Mouse (Mus musculus): ENCODE measurements around the gene Mpzl2.

The Mpzl2 gene

DNA sequence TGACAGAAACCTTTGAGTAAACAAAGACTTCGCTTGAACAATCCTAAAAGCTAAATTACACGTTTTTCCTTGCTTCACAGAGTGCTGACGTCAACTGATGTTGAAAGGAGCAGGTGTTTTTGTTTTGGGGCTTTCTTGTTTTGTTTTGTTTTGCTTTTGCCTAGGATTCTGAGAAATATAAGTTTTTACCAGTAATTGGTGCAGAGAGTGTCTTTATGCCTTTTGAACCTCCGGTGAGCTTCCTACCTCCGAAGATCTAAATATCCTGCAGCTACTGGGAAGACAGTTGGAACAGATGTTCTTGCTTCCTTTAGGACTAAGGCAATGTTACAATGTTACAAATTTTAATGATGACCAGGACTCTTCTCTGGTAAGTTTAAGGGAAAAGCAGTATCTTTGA is at the start of gene Mpzl2:
Gene Mpzl2, plus strand, starts transcription at position 301 of the 400 bp plus-strand sequence.
- DNase-seq: no peak

DNA sequence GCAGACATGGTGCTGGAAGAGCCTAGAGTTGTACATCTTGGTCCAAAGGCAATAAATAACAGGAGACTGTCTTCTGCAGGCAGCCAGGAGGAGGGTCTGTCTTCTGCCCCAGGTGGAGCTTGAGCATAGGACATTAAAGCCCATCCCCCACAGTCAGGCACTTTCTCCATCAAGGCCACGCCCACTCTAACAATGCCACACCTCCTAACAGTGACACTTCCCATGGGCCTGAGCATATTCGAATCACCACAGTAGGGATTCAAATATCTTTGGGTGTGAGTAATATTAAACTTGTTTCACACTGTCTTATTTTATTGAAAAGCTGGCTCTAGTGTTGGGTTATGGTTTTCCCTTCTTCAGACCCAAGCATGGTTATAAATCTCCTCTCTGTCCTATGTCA is 47.8 kb upstream of the Mpzl2 start:
- DNase-seq: no peak

GRCm38 (mm10) chr9:44992271-44992670 is 47.3 kb upstream of the Mpzl2 start:
- DNase-seq: no peak

GRCm38 (mm10) chr9:44993268-44993667 is 46.3 kb upstream of the Mpzl2 start:
- no peak for DNase-seq

- DNase-seq: no peak
Measured at GRCm38 (mm10) chr9:44994962-44995361, 44.6 kb upstream of the Mpzl2 start.

DNA sequence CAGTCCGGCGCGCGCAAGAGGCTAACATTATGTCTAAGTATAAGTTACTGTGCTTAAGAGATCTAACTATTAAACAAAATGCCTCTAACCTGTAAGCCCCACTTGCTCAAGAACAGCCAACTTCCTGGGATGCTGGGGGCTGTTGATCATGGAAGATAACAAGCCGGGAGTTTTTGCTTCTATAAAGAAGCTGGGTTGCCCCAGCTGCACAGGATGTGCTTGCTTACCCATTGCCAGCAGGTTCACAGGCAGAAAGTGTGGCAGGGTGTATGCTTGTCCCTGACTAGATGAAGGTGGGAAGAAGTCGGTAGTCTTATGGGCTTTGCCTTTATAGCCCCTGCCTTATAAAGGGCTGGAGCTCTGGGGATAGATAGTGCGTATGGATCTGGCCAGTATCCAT is 43.0 kb upstream of the Mpzl2 start:
- DNase-seq: peak; percentile 67

DNA sequence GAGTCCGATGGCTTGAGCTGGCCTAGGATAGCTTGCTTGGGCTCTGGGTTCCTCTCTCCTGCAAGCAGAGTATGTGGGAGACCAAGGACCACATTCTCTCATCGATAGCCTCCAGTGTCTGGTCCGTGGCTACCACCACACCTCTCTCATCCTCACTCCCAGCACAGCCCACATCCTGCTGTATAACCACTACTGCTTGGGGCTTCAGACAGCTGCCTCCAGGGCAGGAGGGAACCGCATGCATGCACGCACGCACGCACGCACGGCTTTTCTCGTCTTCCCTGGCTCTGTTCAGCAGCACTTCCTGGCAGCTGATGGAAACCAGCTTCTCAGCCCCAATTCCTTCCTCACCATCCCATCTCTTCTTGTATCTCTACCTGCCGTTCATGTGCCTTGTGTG is 41.5 kb upstream of the Mpzl2 start:
- peak; percentile 60 for DNase-seq

GRCm38 (mm10) chr9:44999171-44999570 is 40.4 kb upstream of the Mpzl2 start:
- DNase-seq: peak; percentile 56

- no peak for DNase-seq
Measured at GRCm38 (mm10) chr9:44999776-45000175, 39.8 kb upstream of the Mpzl2 start.

DNA sequence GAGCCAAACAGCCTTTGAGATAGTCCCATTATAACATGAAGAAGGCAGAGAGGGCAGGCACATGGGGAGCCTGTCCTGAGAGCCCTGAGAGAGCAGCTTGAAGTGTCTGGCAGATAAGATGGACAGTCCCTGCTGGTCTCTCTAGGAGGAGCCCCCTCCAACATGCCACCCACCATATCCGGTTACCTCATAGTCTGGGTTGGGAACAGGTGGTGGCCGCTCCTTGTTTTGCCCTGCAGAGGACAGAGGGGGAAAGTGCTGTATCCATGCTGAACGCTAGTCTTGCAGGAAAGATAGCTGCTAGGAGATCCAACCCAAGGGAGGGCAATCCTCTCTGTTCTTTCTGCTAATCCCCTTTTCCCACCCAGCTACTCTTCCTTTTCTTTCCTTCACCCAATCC is 39.4 kb upstream of the Mpzl2 start:
- DNase-seq: no peak

DNA sequence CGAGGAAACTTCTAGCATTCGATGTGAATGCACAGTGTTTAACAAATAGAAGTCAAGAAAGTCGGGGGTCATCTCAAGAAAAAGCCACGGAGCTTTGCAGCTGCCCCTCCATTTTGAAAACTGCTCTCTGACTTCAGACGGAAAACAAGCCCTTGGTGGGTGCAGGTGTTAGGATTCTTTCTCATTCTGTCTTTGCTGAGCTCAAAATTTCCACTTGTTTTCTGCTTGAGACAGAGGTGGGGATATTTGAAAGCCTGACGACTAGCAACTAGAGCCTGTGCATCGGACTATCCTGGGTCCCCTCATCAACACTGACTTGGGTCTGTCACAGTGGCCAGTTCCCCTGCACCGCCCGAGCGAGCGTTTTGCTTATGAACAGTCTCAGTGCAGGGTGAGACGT is 32.2 kb upstream of the Mpzl2 start:
- peak; percentile 53 for DNase-seq

GRCm38 (mm10) chr9:45008342-45008741 is 31.3 kb upstream of the Mpzl2 start:
- peak; percentile 76 for DNase-seq

- DNase-seq: peak; percentile 87
Measured at GRCm38 (mm10) chr9:45009180-45010078, 30.2 kb upstream of the Mpzl2 start, which contains the start of gene Cd3e. Gene Cd3e, minus strand, starts transcription at chr9:45009627.

- peak; percentile 81 for DNase-seq
Measured at GRCm38 (mm10) chr9:45010461-45010860, 29.1 kb upstream of the Mpzl2 start.

DNA sequence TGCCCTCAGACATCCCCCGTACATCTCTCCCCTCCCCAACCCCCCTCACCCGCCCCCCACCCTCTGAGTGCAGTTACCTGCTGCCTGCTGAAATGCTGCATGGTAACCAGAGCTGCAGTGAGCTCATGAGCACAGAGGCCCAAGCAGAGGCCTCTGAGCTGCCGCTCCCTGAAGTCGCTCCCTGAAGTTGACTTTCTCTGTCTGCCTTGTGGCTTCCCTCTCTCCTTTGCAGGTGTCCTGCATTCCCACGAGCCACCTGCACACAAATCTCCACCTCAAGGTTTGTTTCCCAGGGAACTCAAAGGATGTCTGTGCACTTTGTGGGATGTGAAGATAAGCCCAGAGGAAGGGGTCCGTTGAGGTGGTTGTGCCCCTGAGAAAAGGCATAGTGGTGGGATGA is 28.3 kb upstream of the Mpzl2 start:
- DNase-seq: peak; percentile 49

DNA sequence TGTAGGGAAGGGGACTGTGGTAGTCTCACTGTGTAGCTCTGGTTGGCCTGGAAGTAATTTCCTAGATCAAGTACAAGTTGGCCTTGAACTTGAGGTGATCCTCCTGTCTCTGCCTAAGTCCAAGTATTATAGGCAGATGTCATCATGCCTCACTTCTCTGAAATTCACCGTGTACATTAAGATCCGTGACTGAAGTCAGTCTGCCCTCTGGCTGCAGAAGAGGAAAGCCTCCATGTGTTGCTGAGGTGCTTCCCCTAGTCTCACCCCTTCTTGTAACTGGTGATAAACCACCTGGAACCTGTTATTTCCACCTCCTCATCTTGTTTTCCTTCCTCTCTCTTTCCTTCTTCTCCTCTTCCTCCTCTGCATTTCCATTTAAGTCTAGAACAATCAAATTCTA is 24.7 kb upstream of the Mpzl2 start:
- peak; percentile 52 for DNase-seq

- peak; percentile 59 for DNase-seq
Measured at GRCm38 (mm10) chr9:45015841-45016240, 23.8 kb upstream of the Mpzl2 start.

- no peak for DNase-seq
Measured at GRCm38 (mm10) chr9:45018031-45018430, 21.6 kb upstream of the Mpzl2 start.

DNA sequence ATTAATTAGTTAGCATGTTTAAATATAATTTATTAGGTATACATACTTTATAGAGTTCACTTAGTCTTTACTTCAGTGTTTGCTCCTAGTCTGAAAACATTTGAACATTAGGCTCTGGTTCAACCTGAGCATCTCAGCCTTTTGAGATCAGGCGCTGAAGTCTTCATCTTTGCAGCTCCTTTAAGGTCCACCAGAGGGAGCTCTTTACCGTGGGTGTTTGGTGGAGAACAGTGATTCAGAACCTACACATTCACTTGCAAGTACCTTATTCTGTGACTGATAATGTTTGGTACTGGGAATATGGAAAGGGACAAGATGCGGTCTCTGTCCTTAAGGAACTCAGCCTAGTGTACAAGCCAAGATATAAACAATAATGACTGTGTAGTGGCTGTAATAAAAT is 16.8 kb upstream of the Mpzl2 start:
- DNase-seq: peak; percentile 81

DNA sequence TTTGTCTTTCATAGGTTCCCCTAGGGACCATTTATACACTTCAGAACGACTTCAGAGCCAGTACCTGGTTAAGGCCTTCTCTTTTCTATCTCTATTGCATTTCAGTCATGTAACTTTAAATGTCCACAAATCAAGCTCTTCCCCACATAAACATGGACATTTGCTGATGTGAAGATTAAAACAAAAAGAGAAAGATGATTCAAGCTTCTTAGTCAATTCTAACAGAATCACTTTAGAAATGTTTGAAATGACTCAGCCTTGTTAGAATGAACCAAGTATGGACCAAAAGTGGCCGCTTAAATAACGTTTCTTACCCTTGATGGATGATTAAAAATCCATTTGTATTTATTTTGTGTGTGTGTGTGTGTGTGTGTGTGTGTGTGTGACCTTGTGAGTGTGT is 16.0 kb upstream of the Mpzl2 start:
- DNase-seq: no peak

- no peak for DNase-seq
Measured at GRCm38 (mm10) chr9:45024187-45024586, 15.4 kb upstream of the Mpzl2 start.

DNA sequence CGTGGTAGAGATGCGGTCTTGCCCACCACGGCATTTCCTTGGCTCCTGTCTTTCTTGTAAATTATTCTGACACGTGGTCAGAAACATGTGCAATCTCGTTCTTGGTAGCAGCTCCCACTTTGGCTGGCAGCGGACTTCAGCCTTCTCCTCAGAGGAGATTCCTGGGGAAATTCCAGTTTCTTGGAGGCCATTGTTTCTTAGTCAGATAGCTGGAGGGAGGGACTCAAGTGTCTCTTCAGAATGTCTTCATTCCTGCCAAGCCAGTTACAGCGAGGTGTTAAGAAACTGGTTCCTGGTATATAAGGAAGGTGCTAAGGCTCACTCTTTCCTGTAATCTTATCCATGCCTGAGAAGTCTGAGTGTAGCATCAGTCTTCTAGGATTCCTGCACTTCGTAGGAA is 12.2 kb upstream of the Mpzl2 start:
- DNase-seq: no peak

DNA sequence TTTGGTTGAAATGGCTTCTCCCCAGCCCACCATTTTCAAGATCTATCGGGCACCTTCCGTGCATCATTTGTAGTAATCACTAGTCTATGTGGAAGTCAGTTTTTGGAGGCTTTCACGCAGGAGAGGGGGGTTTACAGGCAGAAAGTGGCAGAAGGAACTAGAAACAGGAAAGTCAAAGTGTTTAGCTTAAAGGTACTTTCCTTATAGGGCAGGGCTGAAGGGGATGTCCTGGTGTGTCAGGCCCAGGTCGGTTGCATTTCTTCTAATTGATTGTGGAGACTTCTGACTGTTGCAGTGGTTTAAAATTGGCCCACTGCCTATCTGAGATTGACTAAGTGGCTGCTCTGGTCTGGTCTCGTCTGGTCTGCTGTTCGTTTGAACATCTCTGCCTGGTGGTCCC is 9.3 kb upstream of the Mpzl2 start:
- no peak for DNase-seq

- DNase-seq: no peak
Measured at GRCm38 (mm10) chr9:45032261-45032660, 7.3 kb upstream of the Mpzl2 start.

DNA sequence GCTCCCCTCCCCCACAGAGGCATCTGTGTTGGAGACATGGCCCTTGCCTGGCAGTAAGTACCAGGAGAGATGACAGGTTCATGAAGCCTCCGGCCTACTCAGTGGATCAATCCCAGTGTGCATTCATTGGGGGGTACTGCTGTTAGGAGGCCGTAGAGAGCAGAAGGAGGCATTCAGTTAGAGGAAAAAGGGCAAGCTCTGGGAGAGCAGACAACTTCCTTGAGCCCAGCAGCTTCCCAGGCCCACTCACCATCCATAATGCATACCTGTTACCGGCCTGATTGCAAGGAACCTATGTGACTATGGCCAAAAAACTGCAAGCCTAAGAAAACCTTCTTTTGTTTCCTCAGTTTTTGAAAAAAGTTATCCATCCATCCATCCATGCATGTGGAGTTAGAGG is 5.1 kb upstream of the Mpzl2 start:
- no peak for DNase-seq
